Mouse (Mus musculus): ENCODE measurements around the gene Foxb2. TPM values are rescaled to one million over a fixed set of nuclear protein-coding genes. Genes with fewer than 3 reads are reported as not detected.

Gene Foxb2
- polyA plus RNA-seq, 1 experiment = not detected

GRCm38 (mm10) chr19:16872331-16873180 is 1.0 kb downstream of the Foxb2 start:
- peaks cover 14% of the 10 kb centered on the region for H3K27me3 ChIP-seq (ENCODE audit: control insufficient read depth, insufficient read depth, insufficient read length)
- no peak overlapping the region for H3ac ChIP-seq (ENCODE audit: control insufficient read depth, insufficient read length)
- no peak overlapping the region for H3K4me3 ChIP-seq
- H3K36me3 ChIP-seq (ENCODE audit: control insufficient read depth, insufficient read depth) = no peaks in the 10 kb centered on the region
- TF ChIP-seq TCF3 (IDR thresholded peaks at IDR 0.05; ENCODE audit: insufficient read length, low read depth) (no peak), TCF12 (IDR thresholded peaks at IDR 0.05; ENCODE audit: insufficient read depth, poor library complexity, severe bottlenecking) (no peak), REST (IDR thresholded peaks at IDR 0.05; ENCODE audit: insufficient read depth, insufficient read length) (no peak), MAX (IDR thresholded peaks at IDR 0.05; ENCODE audit: low read depth) (no peak), USF1 (IDR thresholded peaks at IDR 0.05; ENCODE audit: low read depth) (no peak), CEBPB (IDR thresholded peaks at IDR 0.05; ENCODE audit: insufficient read depth, poor library complexity, severe bottlenecking) (no peak), POLR2A (IDR thresholded peaks at IDR 0.05; ENCODE audit: insufficient read length, low read depth) (no peak), MYOG (IDR thresholded peaks at IDR 0.05; ENCODE audit: control insufficient read depth in 1 of 3, insufficient read depth in 1 of 3, insufficient read length in 2 of 3, low read depth in 2 of 3) (peak in 2 of 3 experiments; percentile 5 to 32), MYOD1 (IDR thresholded peaks at IDR 0.05; ENCODE audit: control insufficient read depth in 1 of 3, insufficient read length in 2 of 3, low read depth in 2 of 3) (peak in 1 of 3 experiments; percentile 33), SRF (IDR thresholded peaks at IDR 0.05; ENCODE audit: control insufficient read depth, insufficient read length, low read depth) (no peak), E2F4 (IDR thresholded peaks at IDR 0.05; ENCODE audit: insufficient read depth) (no peak), POLR2AphosphoS2 (IDR thresholded peaks at IDR 0.05; ENCODE audit: insufficient read length, low read depth) (no peak)
- H3K79me2 ChIP-seq (ENCODE audit: control insufficient read depth, insufficient read depth) = no peaks in the 10 kb centered on the region
- H3K4me2 ChIP-seq (ENCODE audit: low read depth) = peak overlapping the region; percentile 45

- TF ChIP-seq MAX (IDR thresholded peaks at IDR 0.05; ENCODE audit: low read depth) = no peak
- TF ChIP-seq TCF12 (IDR thresholded peaks at IDR 0.05; ENCODE audit: insufficient read depth, poor library complexity, severe bottlenecking) = no peak
- no peak overlapping the region for H3ac ChIP-seq (ENCODE audit: control insufficient read depth, insufficient read length)
- H3K4me3 ChIP-seq = no peak overlapping the region
- H3K4me2 ChIP-seq (ENCODE audit: low read depth) = no peak overlapping the region
- no peaks in the 10 kb centered on the region for H3K79me2 ChIP-seq (ENCODE audit: control insufficient read depth, insufficient read depth)
- H3K36me3 ChIP-seq (ENCODE audit: control insufficient read depth, insufficient read depth) = no peaks in the 10 kb centered on the region
- peaks cover 14% of the 10 kb centered on the region for H3K27me3 ChIP-seq (ENCODE audit: control insufficient read depth, insufficient read depth, insufficient read length)
Observed at GRCm38 (mm10) chr19:16871192-16871760, 2.3 kb downstream of the Foxb2 start.

GRCm38 (mm10) chr19:16870501-16871191 is 3.0 kb downstream of the Foxb2 start:
- H3K27me3 ChIP-seq (ENCODE audit: control insufficient read depth, insufficient read depth, insufficient read length) = peaks cover 14% of the 10 kb centered on the region
- TF ChIP-seq POLR2AphosphoS2 (IDR thresholded peaks at IDR 0.05; ENCODE audit: insufficient read length, low read depth) = no peak
- no peak for TF ChIP-seq REST (IDR thresholded peaks at IDR 0.05; ENCODE audit: insufficient read depth, insufficient read length)
- no peak for TF ChIP-seq CEBPB (IDR thresholded peaks at IDR 0.05; ENCODE audit: insufficient read depth, poor library complexity, severe bottlenecking)
- TF ChIP-seq MYOD1 (IDR thresholded peaks at IDR 0.05; ENCODE audit: control insufficient read depth in 1 of 3, insufficient read length in 2 of 3, low read depth in 2 of 3) = no peak
- no peak for TF ChIP-seq MYOG (IDR thresholded peaks at IDR 0.05; ENCODE audit: control insufficient read depth in 1 of 3, insufficient read depth in 1 of 3, insufficient read length in 2 of 3, low read depth in 2 of 3)
- TF ChIP-seq TCF3 (IDR thresholded peaks at IDR 0.05; ENCODE audit: insufficient read length, low read depth) = no peak
- TF ChIP-seq POLR2A (IDR thresholded peaks at IDR 0.05; ENCODE audit: insufficient read length, low read depth) = no peak
- no peak for TF ChIP-seq E2F4 (IDR thresholded peaks at IDR 0.05; ENCODE audit: insufficient read depth)
- H3K79me2 ChIP-seq (ENCODE audit: control insufficient read depth, insufficient read depth) = no peaks in the 10 kb centered on the region
- no peak overlapping the region for H3K4me2 ChIP-seq (ENCODE audit: low read depth)
- no peak overlapping the region for H3ac ChIP-seq (ENCODE audit: control insufficient read depth, insufficient read length)
- H3K4me3 ChIP-seq = no peak overlapping the region
- H3K36me3 ChIP-seq (ENCODE audit: control insufficient read depth, insufficient read depth) = no peaks in the 10 kb centered on the region

- Histone ChIP-seq H3K36me3 (ENCODE audit: control insufficient read depth, insufficient read depth) (no peaks in the 10 kb centered on the region), H3K4me2 (ENCODE audit: low read depth) (peak overlapping the region; percentile 43), H3K4me3 (no peak overlapping the region), H3ac (ENCODE audit: control insufficient read depth, insufficient read length) (no peak overlapping the region), H3K79me2 (ENCODE audit: control insufficient read depth, insufficient read depth) (no peaks in the 10 kb centered on the region), H3K27me3 (ENCODE audit: control insufficient read depth, insufficient read depth, insufficient read length) (peaks cover 13% of the 10 kb centered on the region)
- TF ChIP-seq POLR2AphosphoS2 (IDR thresholded peaks at IDR 0.05; ENCODE audit: insufficient read length, low read depth) (no peak), MYOG (IDR thresholded peaks at IDR 0.05; ENCODE audit: control insufficient read depth in 1 of 3, insufficient read depth in 1 of 3, insufficient read length in 2 of 3, low read depth in 2 of 3) (peak in 1 of 3 experiments; percentile 55), POLR2A (IDR thresholded peaks at IDR 0.05; ENCODE audit: insufficient read length, low read depth) (no peak), USF1 (IDR thresholded peaks at IDR 0.05; ENCODE audit: low read depth) (no peak), TCF12 (IDR thresholded peaks at IDR 0.05; ENCODE audit: insufficient read depth, poor library complexity, severe bottlenecking) (no peak), TCF3 (IDR thresholded peaks at IDR 0.05; ENCODE audit: insufficient read length, low read depth) (no peak), MYOD1 (IDR thresholded peaks at IDR 0.05; ENCODE audit: control insufficient read depth in 1 of 3, insufficient read length in 2 of 3, low read depth in 2 of 3) (peak in 2 of 3 experiments; percentile 12 to 59), REST (IDR thresholded peaks at IDR 0.05; ENCODE audit: insufficient read depth, insufficient read length) (no peak), E2F4 (IDR thresholded peaks at IDR 0.05; ENCODE audit: insufficient read depth) (no peak), SRF (IDR thresholded peaks at IDR 0.05; ENCODE audit: control insufficient read depth, insufficient read length, low read depth) (no peak), MAX (IDR thresholded peaks at IDR 0.05; ENCODE audit: low read depth) (no peak), CEBPB (IDR thresholded peaks at IDR 0.05; ENCODE audit: insufficient read depth, poor library complexity, severe bottlenecking) (no peak)
Observed at GRCm38 (mm10) chr19:16868534-16868933, 5.1 kb downstream of the Foxb2 start.
